Comparison of ENCODE assay signal across 25 mouse cellular contexts in genomic region chr6:4118611-4119010, GRCm38 (mm10).
"Had no signal": no experiment of that assay in that cellular context is flagged by ENCODE, and none has a peak within 500 bp of the region (broad histone marks: within the 10 kb centered on the region; RNA-seq: fewer than 3 reads in every experiment).

No protein-coding gene starts in this region.

- H3K9ac ChIP-seq: heart, embryonic 13.5 days; heart, embryonic 15.5 days; hindbrain, embryonic 13.5 days; hindbrain, embryonic 15.5 days; kidney, embryonic 15.5 days; limb, embryonic 12.5 days; liver, embryonic 13.5 days; liver, embryonic 15.5 days had no signal

- H3K9me3 ChIP-seq: heart, embryonic 13.5 days; heart, embryonic 15.5 days; hindbrain, embryonic 13.5 days; hindbrain, embryonic 15.5 days; kidney, embryonic 15.5 days; limb, embryonic 10.5 days; limb, embryonic 12.5 days; liver, embryonic 13.5 days; liver, embryonic 15.5 days had no signal

- H3K36me3 ChIP-seq: heart, embryonic 13.5 days; heart, embryonic 15.5 days; hindbrain, embryonic 13.5 days; hindbrain, embryonic 15.5 days; kidney, embryonic 15.5 days; limb, embryonic 10.5 days; limb, embryonic 12.5 days; liver, embryonic 13.5 days; liver, embryonic 15.5 days had no signal

- H3K4me1 ChIP-seq: heart, embryonic 13.5 days; heart, embryonic 15.5 days; hindbrain, embryonic 13.5 days; hindbrain, embryonic 15.5 days; kidney, embryonic 15.5 days; limb, embryonic 10.5 days; limb, embryonic 12.5 days; liver, embryonic 13.5 days; liver, embryonic 15.5 days had no signal

- H3K4me3 ChIP-seq: heart, adult 2 months; heart, embryonic 13.5 days; heart, embryonic 15.5 days; hindbrain, embryonic 13.5 days; hindbrain, embryonic 15.5 days; kidney, embryonic 15.5 days; limb, embryonic 10.5 days; limb, embryonic 12.5 days; liver, embryonic 13.5 days; liver, embryonic 15.5 days had no signal

- DNase-seq: gastrocnemius, postnatal 14 days; gastrocnemius, postnatal 36 days; heart, adult 11 months; heart, adult 2 months; heart, postnatal 14 days; heart, postnatal 36 days; kidney, adult 11 months; kidney, adult 2 months; kidney, adult 9 months; kidney, postnatal 14 days; kidney, postnatal 36 days; layer of hippocampus, adult 9-11 months; layer of hippocampus, postnatal 36 days; liver; liver, embryonic 13.5 days had no signal

- H3K27ac ChIP-seq: heart, adult 2 months; heart, embryonic 13.5 days; heart, embryonic 15.5 days; hindbrain, embryonic 13.5 days; hindbrain, embryonic 15.5 days; hindbrain, postnatal 0 days; kidney, embryonic 15.5 days; kidney, postnatal 0 days; limb, embryonic 10.5 days; limb, embryonic 12.5 days; liver, embryonic 13.5 days; liver, embryonic 15.5 days had no signal
